Mouse (Mus musculus) heart, embryonic 15.5 days (tissue): ENCODE results near the gene Six3. TPM values are rescaled to one million over a fixed set of nuclear protein-coding genes. Genes with fewer than 3 reads are reported as not detected.

Experiments
- ATAC-seq: fragments of 200-750 bp; cut with Nextera tagmentation; replicated peaks from 2 replicates; pipeline ENCODE4 v1.8.0; 2017; ENCODE audit warnings: low read depth, moderate TSS enrichment; ENCODE audit not compliant: insufficient number of reproducible peaks, insufficient read depth, low FRiP score
- H3K27ac ChIP-seq: fragments of 300-500 bp; sonication (generic); 2 replicates; pipeline ENCODE4 v1.5.1; 2015; ENCODE audit warnings: mild to moderate bottlenecking, inconsistent platforms
- H3K27me3 ChIP-seq: fragments of 300-500 bp; sonication (generic); 2 replicates; pipeline ENCODE4 v1.6.1; 2015; ENCODE audit warnings: inconsistent platforms
- H3K36me3 ChIP-seq: fragments of 300-500 bp; sonication (generic); 2 replicates; pipeline ENCODE4 v1.6.1; 2015; ENCODE audit warnings: mild to moderate bottlenecking, inconsistent platforms
- H3K4me1 ChIP-seq: fragments of 300-500 bp; sonication (generic); replicated peaks from 2 replicates; pipeline ENCODE4 v1.6.1; 2015; ENCODE audit warnings: inconsistent platforms
- H3K4me2 ChIP-seq: fragments of 300-500 bp; sonication (generic); 2 replicates; pipeline ENCODE4 v1.6.1; 2015; ENCODE audit warnings: inconsistent platforms, mild to moderate bottlenecking, moderate library complexity
- H3K4me3 ChIP-seq: fragments of 300-500 bp; sonication (generic); 2 replicates; pipeline ENCODE4 v1.5.1; 2015; ENCODE audit warnings: mild to moderate bottlenecking, inconsistent platforms
- H3K9ac ChIP-seq: fragments of 300-500 bp; sonication (generic); 2 replicates; pipeline ENCODE4 v1.6.1; 2015; ENCODE audit warnings: mild to moderate bottlenecking, inconsistent platforms
- H3K9me3 ChIP-seq: fragments of 300-500 bp; sonication (generic); replicated peaks from 2 replicates; pipeline ENCODE4 v1.6.1; 2016; ENCODE audit warnings: inconsistent platforms
- WGBS: fragments of 180-500 bp; shearing (Covaris S2); methylation state at CpG from one replicate; pipeline ENCODE4 v1.1.7; 2015; ENCODE audit warnings: mixed read lengths; 5-methylcytosine and 5-hydroxymethylcytosine counted together
- polyA plus RNA-seq: library from polyadenylated mRNA; unstranded; fragments of >200 nt; fragmentation: Nextera tagmentation; extraction: Ambion mirVana; gene quantifications from 2 replicates; pipeline ENCODE4 v1.2.1, GENCODE M21; 2015

The Six3 gene
- polyA plus RNA-seq, result not detected in 2 replicates

DNA sequence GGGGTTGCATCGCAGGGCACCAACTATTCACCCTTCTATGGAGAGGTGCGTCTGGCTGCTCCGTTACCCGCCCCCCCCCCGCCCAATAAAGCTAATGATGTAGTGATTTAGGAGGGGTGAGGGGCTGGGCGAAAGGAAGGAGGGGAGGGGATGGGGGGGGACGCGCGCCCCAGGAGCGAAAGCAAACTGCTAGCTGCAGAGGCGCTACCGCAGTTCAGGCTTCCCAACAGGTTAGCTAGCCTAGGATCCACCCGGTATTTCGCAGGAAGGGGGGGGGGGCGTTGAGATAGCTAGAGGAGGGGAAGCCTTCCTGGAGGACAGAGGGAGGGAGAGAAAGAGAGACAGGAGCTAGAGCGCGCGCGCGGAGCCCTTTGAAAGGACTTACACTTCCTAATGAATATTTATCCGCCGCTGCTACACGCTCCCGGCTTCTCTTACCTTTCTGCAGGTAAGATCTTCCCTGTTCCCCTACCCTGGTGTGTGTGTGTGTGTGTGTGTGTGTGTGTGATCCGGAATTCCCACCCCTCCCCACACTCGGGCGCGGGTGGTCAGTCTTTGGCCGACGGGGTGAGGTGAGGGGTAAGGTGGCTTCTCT, at the start of gene Six3:
TSS of gene Six3 (plus strand) at position 343 of the 595 bp plus-strand sequence.
- H3K27me3 ChIP-seq, result peaks cover 100% of the 10 kb centered on the region
- H3K4me3 ChIP-seq, result no peak within 1 kb of the TSS
- ATAC-seq, result no peak
- H3K27ac ChIP-seq, result no peak within 1 kb of the TSS
- H3K4me2 ChIP-seq, result no peak within 1 kb of the TSS
- under 1% methylated on average over 27 of the region's 30 CpGs for WGBS
- H3K9ac ChIP-seq, result no peak within 1 kb of the TSS
- H3K36me3 ChIP-seq, result no peaks in the 10 kb centered on the region
- H3K4me1 ChIP-seq, result peaks cover 20% of the 10 kb centered on the region
- H3K9me3 ChIP-seq, result no peaks in the 10 kb centered on the region

DNA sequence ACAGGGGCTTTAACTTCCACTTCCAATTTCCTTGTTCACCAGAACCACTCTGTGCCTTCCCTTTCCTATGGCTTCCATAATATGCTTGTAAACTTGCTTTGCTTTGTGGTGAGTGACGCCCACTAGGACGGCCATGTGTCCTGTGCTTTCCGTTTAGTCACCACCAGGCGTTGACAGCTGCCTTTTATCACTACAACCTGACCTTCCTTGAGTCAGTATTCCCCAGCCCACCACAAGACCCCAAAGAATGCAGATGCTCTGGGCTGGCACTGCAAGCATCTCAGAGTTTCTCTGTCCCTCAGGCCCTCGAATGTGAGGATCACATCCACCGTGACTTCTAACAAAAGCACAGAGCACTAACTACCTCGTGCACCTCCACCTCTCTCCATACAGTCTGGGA, 49.3 kb upstream of the Six3 start:
- ATAC-seq, result no peak
- H3K27ac ChIP-seq, result no peak overlapping the region
- H3K4me1 ChIP-seq, result peaks cover 15% of the 10 kb centered on the region
- no peak overlapping the region for H3K4me2 ChIP-seq
- 18% methylated on average over 7 of the region's 7 CpGs for WGBS
- no peak overlapping the region for H3K4me3 ChIP-seq
- no peaks in the 10 kb centered on the region for H3K9me3 ChIP-seq
- H3K9ac ChIP-seq, result no peak overlapping the region
- H3K27me3 ChIP-seq, result peaks cover 3% of the 10 kb centered on the region; the same call in 1 of the 2 replicates
- no peaks in the 10 kb centered on the region for H3K36me3 ChIP-seq

DNA sequence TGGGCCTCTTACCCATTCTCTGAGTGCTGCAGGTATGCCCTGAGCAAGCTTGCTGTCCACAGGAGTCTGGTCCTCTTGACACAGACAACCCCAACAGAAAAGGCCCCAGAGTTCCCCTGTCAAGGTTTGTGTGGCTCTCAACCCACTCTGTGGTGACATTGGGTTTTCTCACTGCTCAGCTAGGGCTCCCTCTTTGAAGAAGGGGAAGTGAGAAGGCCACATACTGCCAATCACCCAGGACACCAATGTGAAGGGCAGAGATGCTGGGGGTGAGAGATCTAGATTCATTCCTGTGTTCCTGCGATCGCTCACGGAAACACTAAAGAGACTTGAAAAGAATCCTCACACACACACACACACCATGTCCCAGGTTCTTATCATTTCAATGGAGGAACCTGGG, 39.4 kb upstream of the Six3 start:
- Histone ChIP-seq H3K36me3 (no peaks in the 10 kb centered on the region), H3K4me3 (no peak overlapping the region), H3K9me3 (no peaks in the 10 kb centered on the region), H3K27me3 (peaks cover 13% of the 10 kb centered on the region; the same call in 1 of the 2 replicates), H3K4me1 (no peaks in the 10 kb centered on the region), H3K4me2 (no peak overlapping the region), H3K9ac (no peak overlapping the region), H3K27ac (no peak overlapping the region)
- ATAC-seq, result no peak
- WGBS, result 75% methylated on average over 3 of the region's 3 CpGs

DNA sequence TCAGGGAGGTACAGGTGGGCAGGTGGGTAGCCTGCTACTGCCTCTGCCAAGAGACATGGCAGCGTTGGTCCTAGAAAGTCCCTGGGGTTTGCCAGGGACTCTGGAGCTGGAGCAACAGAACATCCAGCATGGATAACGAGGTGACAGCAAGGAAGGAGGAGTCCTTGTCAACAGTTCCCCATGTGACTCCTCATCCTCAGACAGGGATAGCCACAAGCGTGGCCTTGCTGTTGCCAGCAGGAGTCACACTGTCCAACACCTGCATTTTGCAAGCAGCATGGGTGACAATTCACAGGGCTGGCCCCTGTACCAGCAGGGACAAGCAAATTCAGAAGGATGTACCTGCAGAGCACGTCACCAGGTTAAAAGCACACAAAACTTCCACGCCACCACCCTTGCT, 35.1 kb upstream of the Six3 start:
- WGBS, result 39% methylated on average over 5 of the region's 5 CpGs
- Histone ChIP-seq H3K36me3 (no peaks in the 10 kb centered on the region), H3K27ac (no peak overlapping the region), H3K4me1 (no peaks in the 10 kb centered on the region), H3K9me3 (no peaks in the 10 kb centered on the region), H3K4me2 (no peak overlapping the region), H3K4me3 (no peak overlapping the region), H3K27me3 (peaks cover 18% of the 10 kb centered on the region; the same call in 1 of the 2 replicates), H3K9ac (no peak overlapping the region)
- ATAC-seq, result no peak

DNA sequence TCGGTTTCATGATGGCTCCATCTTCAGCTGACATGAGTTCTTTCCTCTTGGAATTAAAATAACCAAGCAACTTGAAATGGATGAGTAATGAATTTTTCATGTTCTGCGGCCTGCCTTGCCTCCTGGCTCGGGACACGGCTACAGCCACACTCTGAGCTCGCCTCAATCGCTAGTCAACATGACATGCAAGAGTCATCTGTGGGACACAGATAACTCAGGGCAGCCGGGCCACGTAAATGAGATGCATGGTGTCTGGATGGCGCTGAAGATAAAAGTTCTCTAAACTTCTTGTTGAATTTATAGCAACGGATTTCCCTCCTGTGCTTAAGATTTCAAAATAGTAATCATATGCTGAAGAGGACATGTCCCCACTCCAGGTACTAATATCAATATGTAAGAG, 34.1 kb upstream of the Six3 start:
- ATAC-seq, result no peak
- Histone ChIP-seq H3K4me3 (no peak overlapping the region), H3K27me3 (peaks cover 18% of the 10 kb centered on the region; the same call in 1 of the 2 replicates), H3K27ac (no peak overlapping the region), H3K9ac (no peak overlapping the region), H3K4me1 (no peaks in the 10 kb centered on the region), H3K4me2 (no peak overlapping the region), H3K9me3 (no peaks in the 10 kb centered on the region), H3K36me3 (no peaks in the 10 kb centered on the region)
- WGBS, result 73% methylated on average over 10 of the region's 10 CpGs

DNA sequence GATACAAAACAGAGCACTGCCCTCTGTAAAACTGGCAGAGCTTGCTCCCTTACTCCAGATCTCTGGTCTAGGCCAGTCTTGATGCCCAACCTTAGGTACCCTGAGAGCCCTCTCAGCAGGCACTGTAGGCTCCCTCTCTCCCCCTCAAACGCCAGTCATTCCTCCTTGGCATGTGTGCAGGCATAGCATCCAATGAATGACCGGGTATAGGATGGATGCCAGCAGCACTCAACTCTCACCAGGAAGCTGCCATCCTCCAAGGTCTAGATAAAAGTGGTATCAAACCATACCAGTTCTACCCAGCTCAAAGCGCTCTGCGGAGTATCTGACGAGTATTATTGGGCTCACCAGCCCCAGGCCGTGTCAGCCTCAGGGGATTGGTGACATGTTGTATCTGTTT, 33.2 kb upstream of the Six3 start:
- H3K27me3 ChIP-seq, result 0 out of 2 replicates have a peak, but pooled peaks cover 15% of the 10 kb centered on the region
- H3K4me3 ChIP-seq, result no peak overlapping the region
- H3K27ac ChIP-seq, result no peak overlapping the region
- no peak for ATAC-seq
- H3K4me1 ChIP-seq, result no peaks in the 10 kb centered on the region
- no peaks in the 10 kb centered on the region for H3K36me3 ChIP-seq
- 81% methylated on average over 6 of the region's 6 CpGs for WGBS
- no peak overlapping the region for H3K9ac ChIP-seq
- H3K4me2 ChIP-seq, result no peak overlapping the region
- no peaks in the 10 kb centered on the region for H3K9me3 ChIP-seq

DNA sequence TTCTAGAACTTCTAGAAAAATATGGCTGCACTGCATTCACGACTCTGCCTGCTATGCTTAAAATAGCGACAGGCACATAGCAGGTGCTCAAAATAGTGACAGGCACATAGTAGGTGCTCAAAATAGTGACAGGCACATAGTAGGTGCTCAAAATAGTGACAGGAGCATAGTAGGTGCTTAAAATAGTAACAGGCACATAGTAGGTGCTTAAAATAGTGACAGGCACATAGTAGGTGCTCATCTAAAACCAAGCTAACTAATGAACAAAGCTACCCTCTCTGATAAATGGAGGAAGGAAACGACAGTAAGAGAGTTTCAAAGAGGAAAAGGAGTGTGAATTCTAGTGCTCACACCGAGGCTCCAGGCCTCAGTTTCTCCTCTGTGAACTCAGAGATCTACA, 29.2 kb upstream of the Six3 start:
- Histone ChIP-seq H3K4me3 (no peak overlapping the region), H3K9me3 (no peaks in the 10 kb centered on the region), H3K9ac (no peak overlapping the region), H3K4me1 (no peaks in the 10 kb centered on the region), H3K27me3 (0 out of 2 replicates have a peak, but pooled peaks cover 5% of the 10 kb centered on the region), H3K27ac (no peak overlapping the region), H3K4me2 (no peak overlapping the region), H3K36me3 (no peaks in the 10 kb centered on the region)
- 76% methylated on average over 4 of the region's 4 CpGs for WGBS
- no peak for ATAC-seq

DNA sequence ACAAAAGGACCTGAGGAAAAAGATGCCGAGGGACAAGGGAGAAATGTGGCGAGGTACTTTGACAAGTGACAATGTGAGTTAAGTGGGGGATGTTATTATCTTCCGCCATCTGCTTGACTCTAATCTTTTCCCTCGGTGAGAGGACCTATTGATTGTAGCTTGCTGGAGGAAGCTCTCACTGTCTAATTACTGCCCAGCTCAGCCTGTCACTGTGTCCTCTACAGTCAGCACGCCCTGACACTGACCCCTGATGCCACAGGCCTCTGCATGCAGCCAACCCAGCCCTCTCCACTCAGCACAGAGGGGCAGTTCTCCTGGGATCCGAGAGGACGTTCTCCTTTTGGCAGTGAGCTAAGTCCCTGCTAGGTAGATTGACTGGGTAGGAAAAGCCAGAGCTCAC, 28.8 kb upstream of the Six3 start:
- WGBS, result 38% methylated on average over 7 of the region's 7 CpGs
- no peaks in the 10 kb centered on the region for H3K36me3 ChIP-seq
- no peak overlapping the region for H3K27ac ChIP-seq

DNA sequence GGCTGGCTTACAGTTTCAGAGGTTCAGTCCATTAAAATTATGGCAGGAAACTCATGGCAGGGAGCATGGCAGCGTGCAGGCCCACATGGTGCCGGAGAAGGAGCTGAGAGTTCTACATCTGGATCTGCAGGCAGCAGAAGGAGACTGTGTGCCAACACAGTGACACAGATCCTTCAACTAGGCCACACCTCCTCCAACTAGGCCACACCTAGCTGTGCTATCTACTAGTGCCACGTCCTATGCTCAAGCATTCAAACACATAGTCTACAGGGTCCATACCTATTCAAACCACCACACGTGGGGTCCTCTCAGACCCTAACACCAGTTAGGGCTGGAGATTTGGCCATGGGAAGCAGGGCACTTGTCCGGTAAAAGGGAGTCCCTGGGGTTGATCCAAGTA, 27.6 kb upstream of the Six3 start:
- H3K27me3 ChIP-seq, result 0 out of 2 replicates have a peak, but pooled peaks cover 5% of the 10 kb centered on the region
- 82% methylated on average over 5 of the region's 5 CpGs for WGBS
- H3K4me2 ChIP-seq, result no peak overlapping the region
- no peaks in the 10 kb centered on the region for H3K4me1 ChIP-seq
- no peak overlapping the region for H3K4me3 ChIP-seq
- H3K9ac ChIP-seq, result no peak overlapping the region
- no peaks in the 10 kb centered on the region for H3K36me3 ChIP-seq
- no peak for ATAC-seq
- no peak overlapping the region for H3K27ac ChIP-seq
- H3K9me3 ChIP-seq, result no peaks in the 10 kb centered on the region

More for the DNA sequence above, 28.8 kb upstream of the Six3 start:
- 0 out of 2 replicates have a peak, but pooled peaks cover 5% of the 10 kb centered on the region for H3K27me3 ChIP-seq
- no peaks in the 10 kb centered on the region for H3K9me3 ChIP-seq
- no peaks in the 10 kb centered on the region for H3K4me1 ChIP-seq
- ATAC-seq, result no peak
- no peak overlapping the region for H3K9ac ChIP-seq
- H3K4me3 ChIP-seq, result no peak overlapping the region
- no peak overlapping the region for H3K4me2 ChIP-seq

DNA sequence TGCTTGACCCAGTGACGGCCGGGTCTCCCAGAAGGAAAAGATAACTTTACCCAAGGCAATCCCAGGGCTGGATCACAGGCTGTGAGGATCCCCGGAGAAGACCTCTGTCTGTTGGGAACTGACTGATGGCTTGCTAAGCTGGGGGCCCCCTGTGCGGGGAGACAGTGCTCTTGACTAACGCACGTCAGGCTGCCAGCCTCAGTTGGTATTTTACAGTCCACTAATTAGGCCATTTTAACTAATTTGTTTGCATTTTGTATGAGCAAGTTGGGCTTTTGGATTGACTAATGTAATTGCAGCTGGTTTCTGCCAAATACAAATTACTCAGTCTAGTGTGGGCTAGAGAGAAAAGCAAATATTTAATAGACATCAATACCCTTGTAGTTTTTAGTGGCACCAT, 21.4 kb upstream of the Six3 start:
- no peak overlapping the region for H3K4me2 ChIP-seq
- ATAC-seq, result no peak
- peaks cover 13% of the 10 kb centered on the region; the same call in 1 of the 2 replicates for H3K27me3 ChIP-seq
- no peaks in the 10 kb centered on the region for H3K9me3 ChIP-seq
- no peak overlapping the region for H3K4me3 ChIP-seq
- H3K4me1 ChIP-seq, result no peaks in the 10 kb centered on the region
- whole genome bisulfite sequencing, result 59% methylated on average over 6 of the region's 6 CpGs
- no peaks in the 10 kb centered on the region for H3K36me3 ChIP-seq
- H3K9ac ChIP-seq, result no peak overlapping the region
- no peak overlapping the region for H3K27ac ChIP-seq

DNA sequence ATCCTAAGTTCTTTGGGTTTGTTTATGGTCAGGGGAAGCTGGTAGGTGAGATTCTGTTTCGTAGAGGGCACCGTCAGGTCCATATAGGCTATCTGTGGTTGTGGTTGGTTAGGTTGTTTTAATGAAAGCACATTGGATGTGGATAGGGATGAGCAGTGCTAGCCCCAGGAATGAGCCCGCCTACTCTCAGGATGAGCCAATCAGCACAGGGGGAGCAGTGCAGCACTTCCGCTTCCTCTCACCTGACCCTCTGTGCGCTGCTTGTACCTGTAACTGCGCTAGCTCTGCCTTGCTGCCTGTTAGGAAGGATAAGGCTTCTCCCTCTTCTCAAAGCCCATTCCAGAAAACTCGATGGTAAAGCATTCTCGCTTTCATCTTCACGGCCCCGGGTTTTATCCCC, 17.6 kb upstream of the Six3 start:
- no peak for ATAC-seq
- Histone ChIP-seq H3K9ac (no peak overlapping the region), H3K27ac (no peak overlapping the region), H3K4me3 (no peak overlapping the region), H3K27me3 (peaks cover 34% of the 10 kb centered on the region), H3K4me1 (no peaks in the 10 kb centered on the region), H3K36me3 (no peaks in the 10 kb centered on the region), H3K4me2 (no peak overlapping the region), H3K9me3 (no peaks in the 10 kb centered on the region)
- 63% methylated on average over 10 of the region's 10 CpGs for WGBS

DNA sequence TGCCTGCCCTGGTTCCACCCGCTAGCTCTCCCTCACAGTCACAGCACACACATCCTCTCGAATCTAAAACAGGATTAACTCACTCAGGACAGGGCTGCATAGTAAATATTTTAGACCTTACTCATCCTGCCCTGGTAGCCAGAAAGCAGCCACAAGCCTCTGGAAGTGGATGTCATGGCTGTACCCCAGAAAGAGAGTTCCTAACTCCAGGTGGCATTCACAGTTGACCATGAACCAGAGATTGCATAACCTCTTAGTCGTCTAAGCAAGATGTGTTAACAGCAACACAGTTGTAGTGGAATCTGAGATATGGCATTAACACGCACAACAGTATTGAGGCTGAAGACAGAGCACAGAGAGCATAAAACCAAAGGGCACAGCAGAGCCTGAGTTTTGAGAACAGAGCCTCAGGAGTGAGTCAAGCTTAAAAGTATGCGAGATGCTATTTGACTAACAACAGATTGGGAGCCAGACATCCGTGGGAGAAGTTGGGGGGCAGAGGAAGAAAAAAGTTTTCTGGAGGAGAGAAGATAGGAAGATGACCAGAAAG, 17.0 kb upstream of the Six3 start:
- Histone ChIP-seq H3K9ac (no peak overlapping the region), H3K36me3 (no peaks in the 10 kb centered on the region), H3K27me3 (peaks cover 40% of the 10 kb centered on the region), H3K9me3 (no peaks in the 10 kb centered on the region), H3K27ac (no peak overlapping the region), H3K4me2 (no peak overlapping the region), H3K4me1 (no peaks in the 10 kb centered on the region), H3K4me3 (no peak overlapping the region)
- 39% methylated on average over 6 of the region's 6 CpGs for WGBS
- ATAC-seq, result no peak
